Mouse (Mus musculus) layer of hippocampus, postnatal 25 days (tissue): ENCODE measurements at regions not wholly inside any gene's neighbourhood (a gene's known extent, or its start where the extent isn't known, plus 50 kb on each side); places are given as distances from the start of the nearest gene placed in this dataset.

Experiments
- DNase-seq, 2 experiments: peaks; one replicate each; pipeline ENCODE4 v3.0.0; 2022; ENCODE audit warnings: mixed read lengths in 2 of 2, low spot score in 1 of 2; ENCODE audit errors: extremely low spot score in 1 of 2

GRCm38 (mm10) chr5:119273615-119274014 lies 396.9 kb upstream of the Tbx3 start:
- DNase-seq: no peak

GRCm38 (mm10) chr5:119274817-119275494 lies 395.5 kb upstream of the Tbx3 start:
- DNase-seq: no peak

GRCm38 (mm10) chr5:119280146-119280545 lies 390.3 kb upstream of the Tbx3 start:
- no peak for DNase-seq

GRCm38 (mm10) chr5:119289808-119290207 lies 380.7 kb upstream of the Tbx3 start:
- no peak for DNase-seq

GRCm38 (mm10) chr5:119292323-119292722 lies 378.1 kb upstream of the Tbx3 start:
- no peak for DNase-seq

DNA sequence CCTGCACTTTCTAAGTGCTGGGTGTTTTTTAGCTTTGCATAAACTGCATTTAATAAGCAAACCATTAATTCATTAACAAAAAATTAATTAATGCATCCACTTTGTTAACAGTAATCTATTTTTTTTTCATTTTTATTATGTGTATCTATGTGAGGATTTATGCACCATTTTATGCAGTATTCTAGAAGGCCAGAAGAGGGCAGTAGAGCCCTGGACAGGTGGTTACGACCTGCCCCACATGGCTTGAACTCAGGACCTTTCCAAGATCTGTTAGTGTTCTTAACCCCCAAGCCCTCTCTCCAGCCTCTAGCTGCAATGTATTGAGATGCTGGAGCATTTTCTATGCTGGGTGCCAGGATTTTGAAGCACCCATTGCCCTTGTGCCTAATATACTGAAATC lies 377.6 kb upstream of the Tbx3 start:
- no peak for DNase-seq

DNA sequence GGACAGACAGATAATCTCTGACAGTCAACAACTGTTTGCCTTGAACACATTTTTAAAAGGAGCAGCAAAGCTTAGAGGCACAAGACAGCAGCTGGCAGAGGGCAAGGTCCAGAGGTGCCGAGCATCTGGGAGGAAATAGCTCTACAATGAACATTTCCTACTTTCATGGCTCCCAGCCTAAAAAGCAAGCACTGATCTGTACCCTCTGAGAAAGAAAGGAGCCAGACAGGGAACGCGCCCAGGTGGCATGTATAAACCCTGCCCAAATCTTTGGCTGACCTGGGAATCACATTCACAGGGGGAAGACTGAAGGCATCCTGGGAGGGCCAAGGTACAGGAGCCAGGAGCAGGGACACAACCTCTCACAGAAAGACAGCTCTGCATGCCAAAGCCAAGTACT lies 371.2 kb upstream of the Tbx3 start:
- no peak for DNase-seq

- DNase-seq: no peak
Measured at GRCm38 (mm10) chr5:119300106-119300505, 370.4 kb upstream of the Tbx3 start.

DNA sequence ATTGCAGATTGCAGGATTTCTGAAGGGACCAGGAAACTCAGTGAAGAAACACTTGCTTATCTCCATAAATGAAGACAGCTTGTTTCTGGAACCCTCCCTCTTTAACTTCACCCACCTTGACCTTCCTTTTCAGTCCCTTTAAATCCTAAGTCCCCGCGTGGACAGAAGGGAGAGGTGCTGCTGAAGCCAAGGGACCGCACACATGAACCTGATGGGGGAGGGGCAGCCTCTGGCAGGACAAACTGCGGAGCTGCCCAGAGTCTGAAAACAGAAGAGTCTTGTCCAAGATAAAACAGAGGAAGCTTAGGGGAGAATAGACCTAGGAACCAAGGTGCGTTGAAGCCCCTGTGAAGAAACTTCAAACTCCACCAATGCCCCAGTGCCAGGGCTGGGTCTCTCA lies 368.9 kb upstream of the Tbx3 start:
- DNase-seq: no peak

- DNase-seq: no peak
Measured at GRCm38 (mm10) chr5:119304721-119305120, 365.7 kb upstream of the Tbx3 start.

GRCm38 (mm10) chr5:119307768-119308167 lies 362.7 kb upstream of the Tbx3 start:
- no peak for DNase-seq

GRCm38 (mm10) chr5:119310178-119310930 lies 360.1 kb upstream of the Tbx3 start:
- DNase-seq: no peak

- DNase-seq: no peak
Measured at GRCm38 (mm10) chr5:119312808-119313207, 357.7 kb upstream of the Tbx3 start.

DNA sequence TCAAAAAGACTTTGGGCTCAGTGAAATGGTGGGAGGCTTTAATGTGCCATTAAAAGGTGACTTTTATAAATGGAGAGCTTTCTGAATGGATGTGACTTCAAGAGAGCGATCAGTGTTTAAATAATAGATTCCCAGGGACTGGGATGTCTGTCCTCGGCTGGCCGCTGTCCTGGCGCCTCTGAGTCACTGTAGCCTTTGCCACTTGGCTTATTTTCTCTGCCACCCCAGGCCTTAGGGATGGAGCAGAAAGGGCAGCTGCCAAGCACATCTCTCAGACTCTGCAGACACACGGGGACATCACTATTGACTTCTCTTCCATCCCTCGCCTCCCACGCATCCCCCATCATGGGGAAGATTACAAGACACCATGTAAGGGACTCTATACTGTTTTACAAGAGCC lies 355.3 kb upstream of the Tbx3 start:
- DNase-seq: no peak

DNA sequence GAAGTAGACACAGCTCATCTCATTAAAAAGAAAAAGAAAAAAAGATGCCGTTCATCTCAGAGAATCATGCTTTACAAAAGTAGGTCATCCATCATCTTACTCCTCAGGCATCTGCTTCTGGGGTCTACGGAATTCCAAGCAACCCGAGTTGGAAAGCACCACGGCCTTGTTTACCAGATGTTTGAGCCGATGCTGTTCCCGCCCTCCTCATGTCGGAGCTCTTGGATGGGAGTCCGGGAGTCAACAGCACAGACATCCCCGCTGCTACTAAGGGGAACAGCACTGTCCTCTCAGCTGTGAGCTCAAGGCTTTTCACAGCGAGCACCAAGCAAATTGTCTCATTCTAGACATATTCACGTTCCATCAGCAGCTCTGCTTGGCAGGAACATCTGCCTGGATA lies 352.9 kb upstream of the Tbx3 start:
- no peak for DNase-seq

DNA sequence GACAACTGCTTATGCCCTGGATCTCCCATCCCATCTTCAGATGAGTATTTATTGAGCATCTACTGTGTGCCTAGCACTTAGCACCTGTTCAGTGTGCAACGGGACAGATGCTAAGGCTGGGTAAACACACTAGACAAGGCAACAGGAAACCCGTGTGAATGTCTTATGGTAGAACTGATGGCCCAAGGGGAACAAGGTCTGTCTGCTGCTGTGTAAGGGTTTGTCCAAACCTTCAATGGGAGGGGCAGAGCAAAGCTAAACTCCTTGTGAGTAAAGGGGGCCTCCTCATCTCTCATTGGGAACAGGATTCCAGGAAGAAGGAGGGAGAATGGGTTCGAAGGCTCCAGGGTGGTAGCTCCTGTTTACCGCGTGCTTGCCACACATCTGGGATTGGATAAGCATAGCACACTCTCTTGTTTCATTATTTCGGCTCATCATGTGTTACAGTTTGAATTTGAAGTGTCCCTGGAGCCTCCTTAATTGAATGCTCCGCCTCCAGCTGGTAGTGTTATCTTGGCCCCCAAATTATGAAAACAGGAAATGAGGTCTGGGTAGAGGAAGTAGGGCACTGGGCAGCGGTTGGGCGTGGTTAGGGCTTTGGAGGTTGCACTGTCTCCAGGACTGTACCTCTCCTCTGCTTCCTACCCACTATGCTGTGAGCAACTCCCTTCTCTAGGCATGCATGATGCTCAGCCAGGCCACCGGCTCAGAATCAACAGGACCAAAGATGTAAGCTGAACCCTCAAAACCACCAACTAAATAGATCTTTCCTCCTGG lies 348.9 kb upstream of the Tbx3 start:
- no peak for DNase-seq

- no peak for DNase-seq
Measured at GRCm38 (mm10) chr5:119322411-119322810, 348.1 kb upstream of the Tbx3 start.

GRCm38 (mm10) chr5:119325681-119326255 lies 344.7 kb upstream of the Tbx3 start:
- DNase-seq: no peak

DNA sequence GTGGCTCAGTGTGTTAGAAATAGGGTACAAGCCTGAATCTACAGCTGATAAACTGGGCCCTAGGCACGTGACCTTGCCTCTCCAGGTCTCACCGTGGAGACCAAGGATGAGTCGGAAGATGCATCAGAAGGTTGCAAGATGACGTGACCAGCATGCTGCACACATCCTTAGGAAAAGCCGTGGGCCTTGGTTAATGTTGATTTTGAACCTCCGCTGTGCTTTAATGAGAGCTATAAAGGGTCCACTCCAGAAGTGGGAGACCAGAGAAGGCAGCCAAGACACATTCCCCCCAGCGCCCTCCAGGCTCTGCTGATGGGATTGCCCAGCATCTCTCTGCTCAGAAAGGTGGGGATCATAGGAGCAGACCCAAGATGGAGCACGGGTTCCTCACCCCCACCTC lies 343.6 kb upstream of the Tbx3 start:
- no peak for DNase-seq

GRCm38 (mm10) chr5:119328971-119329370 lies 341.5 kb upstream of the Tbx3 start:
- no peak for DNase-seq

DNA sequence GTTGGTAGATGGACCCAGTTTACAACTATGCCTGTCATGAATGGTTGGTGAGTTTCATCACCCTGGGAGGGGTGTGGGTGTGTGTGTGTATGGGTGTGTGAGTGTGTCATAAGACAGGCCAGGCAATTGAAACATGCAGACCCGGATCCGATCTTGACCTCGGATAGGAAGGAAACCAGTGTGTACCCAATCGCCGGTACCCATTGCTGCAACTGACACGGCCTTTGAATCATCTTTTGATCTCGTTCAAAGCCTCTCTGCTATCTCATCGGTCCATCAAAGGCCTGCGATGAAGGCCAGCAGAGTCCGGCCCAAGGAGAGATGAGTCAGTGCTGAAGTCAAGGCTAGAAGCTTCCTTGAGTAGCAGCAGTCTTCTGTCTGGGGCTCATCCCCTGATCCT lies 341.1 kb upstream of the Tbx3 start:
- no peak for DNase-seq
